Mouse (Mus musculus): ENCODE measurements around the gene Cyp2a4.
"Not testable (repeated sequence)": the region's sequence is repeated elsewhere in the genome, so short reads cannot be mapped to it uniquely, and the experiment has no call there.

Gene Cyp2a4

GRCm38 (mm10) chr7:26306926-26307325 is at the start of gene Cyp2a4:
Gene Cyp2a4, plus strand, starts transcription at chr7:26307169.
- not testable (repeated sequence) for DNase-seq (ENCODE audit: low spot score)

- not testable (repeated sequence) for DNase-seq (ENCODE audit: low spot score)
These were observed 46.9 kb upstream of the Cyp2a4 start, which contains the start of gene Vmn1r184 for GRCm38 (mm10) chr7:26260034-26260433. Gene Vmn1r184, plus strand, starts transcription at chr7:26260334.

GRCm38 (mm10) chr7:26303429-26304166 is 3.4 kb upstream of the Cyp2a4 start:
- DNase-seq (ENCODE audit: low spot score): not testable (repeated sequence)

- DNase-seq (ENCODE audit: low spot score): not testable (repeated sequence)
These were observed 4.8 kb downstream of the Cyp2a4 start for GRCm38 (mm10) chr7:26311786-26312185.

- DNase-seq (ENCODE audit: low spot score): not testable (repeated sequence)
These were observed 8.2 kb downstream of the Cyp2a4 start for GRCm38 (mm10) chr7:26315194-26315593.

- not testable (repeated sequence) for DNase-seq (ENCODE audit: low spot score)
These were observed 8.8 kb downstream of the Cyp2a4 start for GRCm38 (mm10) chr7:26315809-26316208.

- peak; percentile 11 for DNase-seq (ENCODE audit: low spot score)
These were observed 13.4 kb downstream of the Cyp2a4 start for GRCm38 (mm10) chr7:26320361-26320760.

GRCm38 (mm10) chr7:26350177-26350576 is 43.2 kb downstream of the Cyp2a4 start:
- DNase-seq (ENCODE audit: low spot score): not testable (repeated sequence)

- DNase-seq (ENCODE audit: low spot score): not testable (repeated sequence)
These were observed 45.3 kb downstream of the Cyp2a4 start for GRCm38 (mm10) chr7:26352258-26352657.

GRCm38 (mm10) chr7:26356719-26357118 is 49.8 kb downstream of the Cyp2a4 start:
- DNase-seq (ENCODE audit: low spot score): not testable (repeated sequence)

All from urinary bladder, postnatal 14 days (tissue).